Mouse (Mus musculus) liver, adult 2 months (tissue): Measurements from ENCODE around the gene Khdc4. TPM values are rescaled to one million over a fixed set of nuclear protein-coding genes. Genes with fewer than 3 reads are reported as not detected.

Experiments used
- DNase-seq: peaks from one replicate; pipeline ENCODE4 v3.0.0-alpha.2; 2011; ENCODE audit warnings: low read depth, low spot score; ENCODE audit errors: extremely low read depth
- H3K27ac ChIP-seq: fragments of 200-500 bp; replicated peaks from 2 replicates; pipeline ENCODE4 v1.5.1; 2012; ENCODE audit warnings: low read depth, mild to moderate bottlenecking, control low read depth, inconsistent platforms, low read length; ENCODE audit not compliant: insufficient read depth
- H3K27me3 ChIP-seq: fragments of 200-500 bp; 2 replicates; pipeline ENCODE4 v1.6.1; 2012; ENCODE audit warnings: mild to moderate bottlenecking, moderate library complexity, low read length, inconsistent platforms; ENCODE audit not compliant: control insufficient read depth, insufficient read depth
- H3K36me3 ChIP-seq: fragments of 200-500 bp; 2 replicates; pipeline ENCODE4 v1.6.1; 2012; ENCODE audit warnings: low read length, inconsistent platforms; ENCODE audit not compliant: control insufficient read depth, insufficient read depth
- H3K4me1 ChIP-seq: fragments of 200-500 bp; 2 replicates; pipeline ENCODE4 v1.6.1; 2011; ENCODE audit warnings: low read length; ENCODE audit not compliant: control insufficient read depth, insufficient read depth
- H3K4me3 ChIP-seq: fragments of 200-500 bp; 2 replicates; pipeline ENCODE4 v1.5.1; 2011; ENCODE audit warnings: low read depth, mild to moderate bottlenecking, control low read depth, low read length, moderate library complexity; ENCODE audit not compliant: insufficient read depth
- H3K79me2 ChIP-seq: fragments of 200-500 bp; 2 replicates; pipeline ENCODE4 v1.6.1; 2012; ENCODE audit warnings: inconsistent platforms, mild to moderate bottlenecking, low read length, moderate library complexity; ENCODE audit not compliant: control insufficient read depth, insufficient read depth
- H3K9ac ChIP-seq: fragments of 200-500 bp; 2 replicates; pipeline ENCODE4 v1.6.1; 2012; ENCODE audit warnings: low read depth, mild to moderate bottlenecking, control low read depth, inconsistent platforms, low read length
- CTCF ChIP-seq: fragments of 200-500 bp; IDR thresholded peaks from 2 replicates; pipeline ENCODE4 v1.5.1; 2011; ENCODE audit warnings: low read depth, low read length, control low read depth
- POLR2A ChIP-seq: fragments of 200-500 bp; IDR thresholded peaks from 2 replicates; pipeline ENCODE4 v1.6.1; 2011; ENCODE audit warnings: low read length, control low read depth; ENCODE audit not compliant: insufficient read depth; ENCODE audit errors: extremely low read depth
- WGBS: fragments of 180-500 bp; shearing (Covaris S2); methylation state at CpG from one replicate; pipeline ENCODE4 v1.1.7; 2018; 5-methylcytosine and 5-hydroxymethylcytosine counted together
- polyA plus RNA-seq: library from polyadenylated mRNA; depleted of rRNA; stranded (reverse); fragments of >200 nt; gene quantifications from 2 replicates; pipeline ENCODE4 v1.2.3, GENCODE M21; 2012
- total RNA-seq: library from RNA; depleted of rRNA; stranded (reverse); fragments of >200 nt; gene quantifications from 2 replicates; pipeline ENCODE4 v1.2.3, GENCODE M21; 2014

Gene Khdc4
- total and polyA plus RNA-seq, 2 experiments = 32.9 to 39.7 TPM

- TF ChIP-seq POLR2A (no peak), CTCF (no peak)
- no peak for DNase-seq
Measured at GRCm38 (mm10) chr3:88649186-88649585, 36.4 kb upstream of the Khdc4 start.

GRCm38 (mm10) chr3:88649967-88650366, 35.6 kb upstream of the Khdc4 start:
- no peaks in the 10 kb centered on the region for H3K79me2 ChIP-seq
- WGBS = 93% methylated on average over 13 of the region's 13 CpGs
- H3K27ac ChIP-seq = no peak overlapping the region
- no peak for DNase-seq
- no peaks in the 10 kb centered on the region for H3K4me1 ChIP-seq
- H3K4me3 ChIP-seq = no peak overlapping the region
- TF ChIP-seq POLR2A = no peak
- no peak for TF ChIP-seq CTCF
- H3K9ac ChIP-seq = no peak overlapping the region
- H3K27me3 ChIP-seq = no peaks in the 10 kb centered on the region
- no peaks in the 10 kb centered on the region; the same call in 1 of the 2 replicates for H3K36me3 ChIP-seq

More at GRCm38 (mm10) chr3:88649186-88649585, 36.4 kb upstream of the Khdc4 start:
- H3K27ac ChIP-seq = no peak overlapping the region
- 78% methylated on average over 10 of the region's 10 CpGs for WGBS
- H3K27me3 ChIP-seq = no peaks in the 10 kb centered on the region
- H3K4me1 ChIP-seq = no peaks in the 10 kb centered on the region
- H3K36me3 ChIP-seq = no peaks in the 10 kb centered on the region; the same call in 1 of the 2 replicates
- H3K79me2 ChIP-seq = no peaks in the 10 kb centered on the region
- no peak overlapping the region for H3K9ac ChIP-seq
- no peak overlapping the region for H3K4me3 ChIP-seq

- Histone ChIP-seq H3K27me3 (no peaks in the 10 kb centered on the region), H3K36me3 (no peaks in the 10 kb centered on the region), H3K27ac (no peak overlapping the region), H3K9ac (no peak overlapping the region), H3K79me2 (no peaks in the 10 kb centered on the region), H3K4me3 (no peak overlapping the region), H3K4me1 (no peaks in the 10 kb centered on the region)
- no peak for DNase-seq
- TF ChIP-seq POLR2A = no peak
- TF ChIP-seq CTCF = no peak
- 70% methylated on average over 13 of the region's 13 CpGs for WGBS
Measured at GRCm38 (mm10) chr3:88650713-88651504, 34.7 kb upstream of the Khdc4 start.

DNA sequence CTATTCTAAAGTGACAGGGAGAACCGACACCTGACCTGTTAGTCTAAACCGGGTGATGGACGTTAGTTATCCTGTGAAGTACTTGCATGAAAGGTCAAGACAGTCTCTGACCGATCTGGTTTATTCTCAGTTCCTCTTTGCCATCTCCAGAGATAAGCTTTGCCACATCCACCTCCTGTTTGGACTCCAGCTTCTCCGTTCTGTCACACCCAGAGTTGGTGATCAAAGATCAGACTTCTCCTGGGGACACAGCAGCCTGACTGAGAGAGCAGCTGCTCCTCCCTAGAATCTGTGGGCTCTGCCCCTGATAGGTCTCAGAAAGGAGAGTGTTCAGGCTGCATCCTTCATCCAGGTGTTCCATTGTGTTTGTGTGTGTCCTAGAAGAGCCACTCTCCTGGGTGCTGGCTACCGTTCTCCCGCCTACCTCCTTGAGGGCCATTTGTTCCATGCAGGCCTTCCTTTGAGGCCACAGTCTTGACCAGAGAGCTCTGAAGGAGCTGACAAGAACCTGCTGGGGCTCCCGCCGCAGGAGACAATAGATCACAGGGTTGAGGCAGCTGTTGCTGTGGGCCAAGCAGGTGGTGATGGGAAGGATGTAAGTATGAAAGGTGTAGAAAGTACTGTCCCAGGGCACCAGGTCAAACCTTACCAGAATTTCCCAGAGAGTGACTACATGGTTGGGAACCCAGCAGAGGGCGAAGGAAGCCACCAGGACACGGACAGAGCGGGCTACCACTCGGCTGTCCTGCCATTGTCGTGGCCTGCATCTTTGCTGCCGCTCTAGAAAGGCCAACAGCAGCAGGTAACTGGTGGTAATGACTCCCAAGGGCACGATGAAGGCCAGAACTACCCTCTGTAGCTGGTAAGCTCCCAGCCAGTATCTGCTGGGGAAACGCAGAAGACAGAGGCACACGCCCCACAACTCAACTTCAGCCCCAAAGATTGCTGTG, 33.7 kb upstream of the Khdc4 start:
- H3K27ac ChIP-seq = no peak overlapping the region
- no peaks in the 10 kb centered on the region for H3K79me2 ChIP-seq
- no peaks in the 10 kb centered on the region for H3K4me1 ChIP-seq
- no peak for TF ChIP-seq CTCF
- no peak for TF ChIP-seq POLR2A
- 77% methylated on average over 18 of the region's 18 CpGs for WGBS
- no peak for DNase-seq
- H3K4me3 ChIP-seq = no peak overlapping the region
- no peaks in the 10 kb centered on the region for H3K27me3 ChIP-seq
- no peaks in the 10 kb centered on the region for H3K36me3 ChIP-seq
- H3K9ac ChIP-seq = no peak overlapping the region

DNA sequence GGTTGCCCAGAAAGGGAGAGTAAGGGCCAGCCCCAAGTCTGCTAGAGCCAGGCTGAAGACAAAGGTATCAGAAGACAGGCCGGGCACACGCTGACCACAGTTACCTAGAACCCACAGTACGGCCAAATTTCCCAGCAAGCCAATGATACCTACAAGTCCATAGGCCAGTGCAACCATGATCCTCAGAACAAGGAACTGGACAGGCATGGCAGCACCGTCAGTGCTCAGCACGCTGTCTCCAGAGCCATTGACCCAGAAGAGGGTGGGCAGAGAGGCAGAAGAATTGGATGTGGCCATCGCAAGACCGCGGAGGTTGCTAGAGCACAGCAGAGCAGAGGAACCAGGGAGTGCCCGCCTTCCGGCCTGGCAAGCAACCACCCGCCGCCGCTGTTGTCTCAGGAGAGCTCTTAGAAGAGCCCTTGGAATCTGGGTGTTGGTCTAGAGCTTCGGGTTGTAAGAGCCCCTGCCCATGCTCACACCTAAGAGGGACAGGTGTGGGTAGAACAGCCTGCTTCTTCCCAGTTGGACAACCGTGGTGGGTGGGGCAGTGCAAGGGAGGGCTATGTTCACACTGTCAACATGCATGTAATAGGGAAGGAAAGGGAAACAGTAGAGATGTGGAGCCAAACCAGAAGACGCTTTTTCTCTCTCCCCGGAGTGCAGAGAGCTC, 32.6 kb upstream of the Khdc4 start, which contains the start of gene Rxfp4:
TSS of gene Rxfp4 (minus strand) at position 297 of the 670 bp plus-strand sequence.
- 93% methylated on average over 17 of the region's 17 CpGs for WGBS

More for the DNA sequence above, 32.6 kb upstream of the Khdc4 start, which contains the start of gene Rxfp4:
- no peak for DNase-seq
- no peaks in the 10 kb centered on the region for H3K27me3 ChIP-seq
- no peak for TF ChIP-seq POLR2A
- TF ChIP-seq CTCF = no peak
- no peak within 1 kb of the TSS for H3K9ac ChIP-seq
- H3K4me1 ChIP-seq = no peaks in the 10 kb centered on the region
- no peak within 1 kb of the TSS for H3K4me3 ChIP-seq
- H3K79me2 ChIP-seq = no peaks in the 10 kb centered on the region
- no peak within 1 kb of the TSS for H3K27ac ChIP-seq
- H3K36me3 ChIP-seq = no peaks in the 10 kb centered on the region
